Mouse (Mus musculus) C2C12 (cell line): ENCODE results near the gene Tmco3.

Experiments
- CTCF ChIP-seq: IDR thresholded peaks from one replicate; pipeline ENCODE4 v1.5.1; 2011; ENCODE audit not compliant: control insufficient read depth, insufficient read depth, insufficient read length
- MAX ChIP-seq: IDR thresholded peaks from one replicate; pipeline ENCODE4 v1.6.1; 2011; ENCODE audit warnings: mild to moderate bottlenecking, control low read depth
- USF1 ChIP-seq: IDR thresholded peaks from one replicate; pipeline ENCODE4 v1.6.1; 2011; ENCODE audit warnings: low read depth, mild to moderate bottlenecking, control low read depth, moderate library complexity

- TF ChIP-seq CTCF (no peak), MAX (peak; percentile 96), USF1 (peak; percentile 32)
These were observed 50.4 kb downstream of the Tmco3 start, which contains the start of gene Tfdp1 for GRCm38 (mm10) chr8:13338255-13338860.
